Mouse (Mus musculus): ENCODE measurements at regions not wholly inside any gene's neighbourhood (a gene's known extent, or its start where the extent isn't known, plus 50 kb on each side); places are given as distances from the start of the nearest gene placed in this dataset.

DNA sequence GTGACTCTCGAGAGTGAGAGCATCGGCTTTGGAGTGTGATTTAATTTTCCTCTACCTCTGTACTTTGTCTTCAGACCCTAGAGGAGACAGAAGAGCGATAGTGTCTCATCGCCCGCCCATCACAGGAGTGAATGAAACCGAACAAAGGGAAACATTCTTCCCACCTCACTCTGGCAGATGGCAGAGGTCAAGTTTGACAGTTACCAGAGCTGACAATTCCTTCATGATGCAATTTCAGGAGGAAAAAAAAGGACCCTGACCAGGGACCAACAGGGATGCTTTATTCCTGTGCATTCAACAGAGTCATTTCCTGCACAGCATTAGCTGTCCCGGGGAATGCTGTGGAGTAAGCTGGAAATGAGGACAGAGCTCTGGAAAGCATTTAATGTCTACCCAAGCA is 106.3 kb upstream of the Lyplal1 start:
- no peak for DNase-seq

DNA sequence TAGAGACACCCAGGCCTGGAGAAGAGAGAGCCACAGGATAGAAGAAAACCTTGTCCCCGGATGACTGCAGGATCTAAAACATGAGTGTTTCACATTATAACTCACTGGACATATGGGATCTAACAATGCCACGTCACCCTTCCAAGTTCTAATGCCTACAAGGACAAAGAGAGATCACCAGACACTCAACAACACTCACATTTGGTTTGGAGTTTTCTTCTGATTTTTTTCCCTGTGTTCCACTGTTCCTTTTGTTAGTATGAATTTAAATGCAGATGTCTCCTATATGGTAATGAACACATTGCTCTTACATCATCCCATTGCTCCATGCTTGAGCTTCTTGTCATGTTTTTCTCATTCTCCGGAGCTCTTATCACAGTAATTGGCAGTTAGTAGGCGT is 101.9 kb upstream of the Lyplal1 start:
- DNase-seq, result no peak

DNA sequence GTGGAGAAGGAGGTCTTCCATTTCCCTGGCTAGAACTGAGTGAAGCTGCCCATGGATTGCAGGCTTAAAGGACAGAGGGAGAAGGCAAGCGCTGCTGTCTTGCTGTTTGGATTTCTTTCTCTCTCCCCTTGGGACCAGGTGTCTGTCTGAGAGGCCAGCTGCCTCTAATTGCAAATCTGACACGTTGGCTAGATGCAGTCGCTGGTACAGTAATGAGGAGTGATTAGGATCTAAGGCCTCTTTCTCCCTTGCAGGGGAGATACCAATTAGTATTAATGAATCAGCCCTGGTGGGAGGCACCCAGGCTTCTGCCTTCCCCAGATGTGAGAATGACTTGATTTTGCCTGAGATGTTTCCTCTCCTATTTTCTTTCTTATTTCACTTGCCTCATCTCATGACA is 100.1 kb upstream of the Lyplal1 start:
- no peak for DNase-seq

DNA sequence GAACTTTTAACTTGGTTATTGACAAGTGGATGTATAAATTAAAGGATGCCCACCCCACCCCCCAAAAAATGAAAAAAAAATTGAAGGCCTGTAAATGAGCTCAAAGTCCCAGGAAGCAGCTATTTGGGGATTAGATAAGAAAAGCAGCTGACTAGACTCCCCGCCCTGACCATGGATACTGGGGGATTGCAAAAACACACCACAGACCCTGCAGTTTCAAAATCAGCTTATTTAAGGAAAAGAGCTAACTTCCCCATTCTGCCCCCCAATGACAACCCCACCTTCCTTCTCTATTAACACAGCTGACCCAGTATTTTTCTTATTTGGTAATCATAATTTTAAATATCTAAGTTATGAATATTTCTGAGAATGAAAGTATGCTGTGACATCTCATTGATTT is 87.0 kb upstream of the Lyplal1 start:
- no peak for DNase-seq

DNA sequence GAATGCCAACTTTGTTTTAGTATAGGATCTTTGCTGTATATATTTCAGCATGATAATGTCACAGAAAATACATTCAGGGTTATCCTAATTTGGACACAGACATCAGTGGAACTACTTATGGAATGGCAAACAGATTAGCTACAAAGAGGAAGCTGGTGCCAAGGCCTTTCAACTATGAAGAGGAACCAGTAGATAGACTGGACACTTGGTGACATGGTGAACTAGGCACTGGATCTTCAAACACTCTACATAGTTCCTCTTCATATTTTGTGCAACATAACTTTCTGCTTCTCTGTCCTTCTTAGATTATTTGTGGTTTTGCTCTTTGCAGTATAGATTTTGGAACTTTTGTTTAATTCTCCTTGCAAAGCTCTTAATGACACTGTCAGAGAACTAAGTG is 85.4 kb upstream of the Lyplal1 start:
- DNase-seq, result no peak

DNA sequence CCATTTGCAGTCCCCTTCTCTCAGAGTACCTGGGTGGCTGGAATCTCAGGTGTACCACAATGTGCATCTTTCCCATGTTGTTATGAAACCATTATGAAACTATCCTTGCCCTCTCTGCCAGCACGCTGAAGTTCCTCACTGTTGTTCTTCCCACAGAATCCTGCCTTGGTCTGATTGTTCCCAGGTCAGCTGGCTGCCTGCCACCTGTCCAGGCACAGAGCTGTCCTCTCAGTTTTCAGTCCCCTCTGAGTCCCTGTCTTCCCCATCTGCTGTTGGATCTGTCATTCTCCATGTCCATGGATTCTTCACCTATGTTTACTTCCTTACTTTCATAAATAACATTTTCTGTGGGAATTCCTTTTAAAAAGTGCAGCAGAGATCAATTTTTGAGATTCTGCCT is 81.3 kb upstream of the Lyplal1 start:
- no peak for DNase-seq

DNA sequence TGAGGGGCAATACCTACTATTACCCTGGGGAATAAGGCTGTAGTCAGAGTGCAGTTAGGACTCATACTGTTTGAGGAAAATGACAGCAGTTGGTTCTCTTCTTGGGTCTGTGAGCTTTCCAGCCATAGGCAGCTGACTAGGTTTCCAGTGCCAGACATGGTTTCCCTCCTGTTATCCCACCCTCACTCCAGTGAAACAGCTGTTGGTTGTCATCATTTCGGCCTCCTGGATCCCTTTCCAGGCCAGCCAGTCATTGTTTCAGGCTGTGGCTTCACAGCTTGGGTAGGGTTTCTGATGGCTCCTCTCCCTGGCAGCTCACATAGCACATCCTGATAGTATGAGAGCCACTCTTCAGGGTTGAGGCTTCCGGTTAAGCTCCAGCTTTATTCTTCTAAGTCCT is 79.9 kb upstream of the Lyplal1 start:
- no peak for DNase-seq

DNA sequence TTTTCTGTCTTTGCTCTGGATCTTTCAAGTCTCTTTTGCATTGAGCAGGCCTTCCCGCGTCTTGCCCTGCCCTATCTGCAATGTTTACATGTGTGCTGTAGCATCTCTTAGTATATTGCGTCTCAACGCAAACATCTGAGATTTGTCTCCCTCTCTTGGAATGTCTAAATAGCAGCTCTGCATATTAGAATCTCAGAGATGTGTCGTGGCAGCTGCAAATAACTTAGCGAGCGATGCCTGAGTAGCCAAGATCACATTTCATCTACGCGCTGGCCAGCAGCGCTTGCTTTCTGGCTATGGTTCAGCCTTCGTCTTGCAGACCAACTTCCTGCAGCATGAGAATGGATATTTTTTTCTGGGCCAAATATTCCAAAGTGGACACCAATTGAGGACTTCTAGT is 72.3 kb upstream of the Lyplal1 start:
- no peak for DNase-seq

DNA sequence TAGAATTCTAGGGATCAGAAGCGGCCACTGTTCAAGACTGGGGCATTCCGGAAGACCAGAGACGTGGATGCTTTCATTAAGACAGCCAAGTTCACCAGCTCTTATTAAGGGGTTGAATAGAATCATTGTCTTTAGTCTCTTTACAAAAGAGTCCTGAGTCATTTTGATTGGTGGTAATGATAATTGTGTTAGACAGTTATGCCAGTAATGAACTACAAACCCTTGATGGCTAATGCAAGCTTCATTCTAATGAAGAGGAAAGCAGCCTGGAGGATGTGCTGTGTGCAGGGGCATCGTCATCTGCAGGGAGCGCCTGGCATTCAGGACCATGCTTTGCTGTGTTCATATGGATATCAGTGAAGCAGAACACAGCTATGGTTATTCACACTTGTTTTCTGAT is 70.3 kb upstream of the Lyplal1 start:
- DNase-seq, result no peak

DNA sequence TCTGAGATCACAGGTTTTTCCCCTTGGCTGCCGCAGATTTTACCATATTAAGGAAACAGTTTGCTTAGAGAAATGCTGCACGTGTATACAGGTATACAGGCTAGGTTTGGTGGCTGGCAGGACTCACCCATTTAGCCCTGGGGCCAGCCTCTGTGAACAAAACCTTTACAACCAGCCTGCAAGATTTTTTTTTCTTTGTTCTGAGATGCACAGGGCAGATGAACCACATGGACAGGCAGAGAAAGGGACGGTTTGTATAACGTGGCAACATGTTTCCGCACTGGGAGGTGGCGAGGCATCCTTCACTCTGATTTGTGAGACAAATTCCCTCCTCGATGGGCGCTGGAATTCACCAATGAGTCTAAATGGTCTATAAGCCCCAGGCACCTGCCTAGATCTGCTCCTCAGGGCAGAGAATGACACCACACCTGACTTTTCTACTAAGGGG is 66.1 kb upstream of the Lyplal1 start:
- no peak for DNase-seq

DNA sequence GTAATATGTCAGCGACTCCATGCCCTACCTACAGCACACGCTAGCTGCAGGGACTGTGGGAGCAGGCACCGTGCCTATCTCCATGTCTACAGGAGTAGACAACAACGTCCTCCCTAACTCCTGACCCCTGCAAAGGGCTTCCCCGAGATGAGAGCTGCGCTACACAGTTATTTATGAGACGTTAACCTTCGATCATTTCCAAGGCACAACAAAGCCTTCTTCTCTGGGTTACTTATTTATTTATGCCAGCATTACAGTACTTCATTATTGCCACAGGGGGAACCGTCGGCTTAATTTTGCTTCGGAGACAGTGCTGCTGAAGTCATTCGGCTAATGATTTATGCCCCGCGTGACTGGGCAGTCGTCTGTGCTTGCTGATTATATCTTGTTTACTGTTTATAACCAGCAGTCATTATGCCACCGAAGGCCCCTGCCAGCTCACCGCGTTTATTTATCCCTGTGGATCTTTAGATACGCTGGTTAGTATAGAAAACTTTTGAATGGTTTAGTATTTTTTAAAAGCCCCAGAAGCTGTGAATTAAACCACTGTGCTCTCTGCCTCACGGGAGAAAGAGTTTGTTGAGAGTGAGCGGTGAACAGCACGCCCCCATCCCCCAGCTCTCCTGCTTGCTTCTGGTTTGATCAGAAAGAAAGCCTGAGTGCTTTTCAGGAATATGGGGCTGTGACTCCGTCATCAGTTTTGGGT is 65.5 kb upstream of the Lyplal1 start:
- peak; percentile 9 for DNase-seq

DNA sequence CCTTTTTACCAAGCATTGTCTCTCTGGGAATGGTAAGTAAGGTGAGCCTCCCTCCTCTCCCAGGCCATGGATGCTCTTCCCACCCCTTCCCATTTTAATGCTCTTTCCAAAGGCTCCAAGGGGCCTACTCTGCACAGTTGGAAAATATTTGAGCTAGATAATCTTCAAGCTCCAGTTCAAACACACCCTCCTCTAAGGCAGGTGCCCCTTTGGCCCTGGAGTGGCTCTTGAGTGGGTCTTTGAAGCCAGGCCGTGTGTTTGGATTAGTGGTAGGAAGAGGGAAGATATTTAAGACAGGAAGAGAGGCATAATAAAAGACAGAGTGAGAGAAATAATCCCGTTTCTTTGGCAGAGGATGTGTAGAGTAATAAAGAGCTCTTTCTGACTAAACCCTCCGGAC is 59.9 kb upstream of the Lyplal1 start:
- no peak for DNase-seq

DNA sequence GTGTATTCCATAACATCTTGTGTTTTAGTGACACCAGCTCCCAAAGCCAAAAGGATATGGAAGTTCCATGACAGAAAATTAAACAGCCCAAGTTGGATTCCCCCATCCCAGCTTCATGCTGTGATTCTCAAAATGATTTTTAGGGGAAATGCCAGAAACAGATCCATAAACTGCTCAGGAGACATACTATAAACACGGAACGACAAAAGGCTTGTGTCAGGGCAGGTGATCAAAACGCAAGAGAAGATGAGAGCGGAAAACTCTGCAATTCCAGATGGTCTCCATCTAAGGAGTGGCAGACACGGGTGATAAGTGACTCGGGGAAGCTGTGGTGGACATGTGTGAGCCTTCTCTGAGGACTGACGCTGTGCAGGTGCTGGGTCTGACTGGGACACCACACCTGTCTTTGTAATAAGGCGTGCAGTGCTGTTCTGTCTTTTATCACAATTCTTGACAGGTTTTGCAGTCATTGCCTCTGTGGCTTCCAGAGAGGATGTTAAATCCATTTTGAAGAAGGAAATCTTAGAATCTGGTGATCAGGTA is 56.4 kb upstream of the Lyplal1 start:
- DNase-seq, result no peak

DNA sequence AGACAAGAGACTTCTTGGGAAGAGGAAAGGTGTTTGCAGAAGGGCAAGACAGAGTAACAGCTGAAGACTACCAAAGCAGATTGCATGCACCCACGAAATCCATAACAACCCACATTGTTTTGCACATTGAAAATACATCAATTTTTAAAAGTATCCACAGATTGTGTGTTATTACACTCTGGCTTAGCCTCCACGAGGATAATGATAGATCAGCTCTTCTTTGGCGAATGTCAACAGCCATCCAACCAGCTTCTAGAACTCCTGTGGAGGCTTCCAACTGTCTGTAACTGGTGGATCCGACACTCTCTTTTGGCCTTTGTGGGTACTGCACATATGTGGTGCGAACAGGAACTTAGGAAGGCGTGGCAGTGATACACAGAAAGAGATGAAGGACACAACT is 54.6 kb upstream of the Lyplal1 start:
- no peak for DNase-seq

Data from right cerebral cortex, postnatal 14 days (tissue).